Mouse (Mus musculus) intestine, embryonic 16.5 days (tissue): ENCODE measurements at regions not wholly inside any gene's neighbourhood (a gene's known extent, or its start where the extent isn't known, plus 50 kb on each side); places are given as distances from the start of the nearest gene placed in this dataset.

ENCODE experiments used
- ATAC-seq: fragments of 200-750 bp; cut with Nextera tagmentation; 2 replicates; pipeline ENCODE4 v1.8.0; 2017; ENCODE audit warnings: moderate TSS enrichment, moderate library complexity
- H3K27ac ChIP-seq: fragments of 300-500 bp; sonication (generic); 2 replicates; pipeline ENCODE4 v1.5.1; 2014; ENCODE audit warnings: mild to moderate bottlenecking, low read length
- H3K27me3 ChIP-seq: fragments of 300-500 bp; sonication (generic); replicated peaks from 2 replicates; pipeline ENCODE4 v1.6.1; 2014; ENCODE audit warnings: low read length, control low read depth, mixed read lengths; ENCODE audit not compliant: control insufficient read depth, insufficient read depth
- H3K36me3 ChIP-seq: fragments of 300-500 bp; sonication (generic); 2 replicates; pipeline ENCODE4 v1.6.1; 2014; ENCODE audit warnings: low read length, control low read depth; ENCODE audit not compliant: control insufficient read depth, insufficient read depth
- H3K4me1 ChIP-seq: fragments of 300-500 bp; sonication (generic); 2 replicates; pipeline ENCODE4 v1.6.1; 2014; ENCODE audit warnings: low read length, control low read depth, mixed read lengths; ENCODE audit not compliant: control insufficient read depth, insufficient read depth
- H3K4me2 ChIP-seq: fragments of 300-500 bp; sonication (generic); 2 replicates; pipeline ENCODE4 v1.6.1; 2014; ENCODE audit warnings: low read depth, low read length, control low read depth
- H3K4me3 ChIP-seq: fragments of 300-500 bp; sonication (generic); 2 replicates; pipeline ENCODE4 v1.5.1; 2014; ENCODE audit warnings: mild to moderate bottlenecking, low read length
- H3K9ac ChIP-seq: fragments of 300-500 bp; sonication (generic); 2 replicates; pipeline ENCODE4 v1.6.1; 2014; ENCODE audit warnings: low read depth, low read length
- H3K9me3 ChIP-seq: fragments of 300-500 bp; sonication (generic); 2 replicates; pipeline ENCODE4 v1.6.1; 2016; ENCODE audit warnings: low read length, control low read depth; ENCODE audit not compliant: control insufficient read depth
- WGBS: fragments of 180-500 bp; shearing (Covaris S2); extraction: QIAGEN DNeasy Blood & Tissue Kit; methylation state at CpG from one replicate; pipeline ENCODE4 v1.1.7; 2014; 5-methylcytosine and 5-hydroxymethylcytosine counted together

- Histone ChIP-seq H3K9ac (no peak overlapping the region), H3K27ac (no peak overlapping the region), H3K9me3 (no peaks in the 10 kb centered on the region), H3K4me3 (no peak overlapping the region), H3K4me2 (no peak overlapping the region), H3K27me3 (no peaks in the 10 kb centered on the region), H3K36me3 (no peaks in the 10 kb centered on the region), H3K4me1 (peaks cover 9% of the 10 kb centered on the region; the same call in 1 of the 2 replicates)
- ATAC-seq: no peak
- WGBS: 70% methylated on average over 6 of the region's 6 CpGs
Observed at GRCm38 (mm10) chr15:97170074-97170473, 76.8 kb upstream of the Pced1b start.

GRCm38 (mm10) chr15:97169381-97169780, 77.5 kb upstream of the Pced1b start:
- Histone ChIP-seq H3K27me3 (no peaks in the 10 kb centered on the region), H3K36me3 (no peaks in the 10 kb centered on the region), H3K4me2 (no peak overlapping the region), H3K4me3 (no peak overlapping the region), H3K27ac (no peak overlapping the region), H3K4me1 (peaks cover 5% of the 10 kb centered on the region; the same call in 1 of the 2 replicates), H3K9me3 (no peaks in the 10 kb centered on the region), H3K9ac (no peak overlapping the region)
- 84% methylated on average over 10 of the region's 10 CpGs for WGBS
- no peak for ATAC-seq

GRCm38 (mm10) chr15:97167116-97167515, 79.8 kb upstream of the Pced1b start:
- WGBS: 96% methylated on average over 7 of the region's 7 CpGs
- H3K9me3 ChIP-seq: no peaks in the 10 kb centered on the region
- no peaks in the 10 kb centered on the region for H3K36me3 ChIP-seq
- H3K4me1 ChIP-seq: no peaks in the 10 kb centered on the region
- no peaks in the 10 kb centered on the region for H3K27me3 ChIP-seq
- no peak overlapping the region for H3K4me2 ChIP-seq
- H3K9ac ChIP-seq: no peak overlapping the region
- ATAC-seq: no peak
- H3K27ac ChIP-seq: no peak overlapping the region
- no peak overlapping the region for H3K4me3 ChIP-seq

DNA sequence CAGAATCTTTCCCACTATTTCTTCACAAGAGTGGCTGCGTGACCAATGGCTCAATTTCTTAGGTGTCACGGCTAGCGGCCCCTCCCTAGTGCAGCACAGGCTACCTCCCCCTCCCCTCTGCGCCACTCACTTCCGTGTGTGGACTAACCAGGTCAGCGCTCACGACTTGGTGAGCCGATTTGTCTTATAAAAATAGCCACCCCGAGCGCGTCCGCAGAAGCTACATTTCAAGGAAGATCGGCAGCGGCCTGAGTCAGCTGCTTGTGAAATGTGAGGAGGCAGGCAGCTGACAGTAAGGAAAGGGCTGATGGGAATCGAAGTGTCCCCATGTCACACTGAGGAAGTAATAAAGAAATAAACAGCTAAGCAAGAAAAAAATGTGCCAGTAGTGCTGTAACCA, 82.3 kb upstream of the Pced1b start:
- H3K4me3 ChIP-seq: no peak overlapping the region
- ATAC-seq: no peak
- H3K27ac ChIP-seq: no peak overlapping the region
- no peaks in the 10 kb centered on the region for H3K27me3 ChIP-seq
- no peaks in the 10 kb centered on the region for H3K4me1 ChIP-seq
- no peaks in the 10 kb centered on the region for H3K36me3 ChIP-seq
- H3K9me3 ChIP-seq: no peaks in the 10 kb centered on the region
- no peak overlapping the region for H3K9ac ChIP-seq
- WGBS: 70% methylated on average over 15 of the region's 15 CpGs
- H3K4me2 ChIP-seq: no peak overlapping the region

GRCm38 (mm10) chr15:97163971-97164370, 82.9 kb upstream of the Pced1b start:
- H3K27ac ChIP-seq: no peak overlapping the region
- H3K36me3 ChIP-seq: no peaks in the 10 kb centered on the region

DNA sequence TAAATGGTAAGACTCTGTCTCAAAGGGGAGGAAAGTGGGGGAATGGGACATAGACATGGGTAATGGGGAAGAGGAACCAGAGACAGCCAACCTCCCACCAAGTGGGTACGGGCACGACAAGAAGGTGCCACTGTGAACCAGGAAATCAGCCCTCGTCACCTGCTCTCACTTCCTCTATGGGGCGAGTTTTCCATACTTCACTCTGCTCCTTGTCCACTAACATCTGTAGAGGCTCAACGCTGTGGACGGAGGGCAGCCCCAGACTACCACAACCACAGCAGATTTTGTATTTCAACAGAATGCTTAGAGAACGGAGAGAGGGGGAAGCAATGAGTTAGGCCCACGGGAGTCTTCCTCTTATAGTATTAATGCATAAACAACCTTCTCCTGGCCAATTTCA, 83.8 kb upstream of the Pced1b start:
- WGBS: 89% methylated on average over 8 of the region's 8 CpGs
- Histone ChIP-seq H3K9ac (no peak overlapping the region), H3K27me3 (no peaks in the 10 kb centered on the region), H3K9me3 (no peaks in the 10 kb centered on the region), H3K4me1 (no peaks in the 10 kb centered on the region), H3K4me2 (no peak overlapping the region), H3K27ac (no peak overlapping the region), H3K36me3 (no peaks in the 10 kb centered on the region), H3K4me3 (no peak overlapping the region)
- ATAC-seq: no peak

More at GRCm38 (mm10) chr15:97163971-97164370, 82.9 kb upstream of the Pced1b start:
- Histone ChIP-seq H3K27me3 (no peaks in the 10 kb centered on the region), H3K4me2 (no peak overlapping the region), H3K4me1 (no peaks in the 10 kb centered on the region), H3K4me3 (no peak overlapping the region), H3K9me3 (no peaks in the 10 kb centered on the region), H3K9ac (no peak overlapping the region)
- ATAC-seq: no peak
- WGBS: 72% methylated on average over 6 of the region's 6 CpGs

DNA sequence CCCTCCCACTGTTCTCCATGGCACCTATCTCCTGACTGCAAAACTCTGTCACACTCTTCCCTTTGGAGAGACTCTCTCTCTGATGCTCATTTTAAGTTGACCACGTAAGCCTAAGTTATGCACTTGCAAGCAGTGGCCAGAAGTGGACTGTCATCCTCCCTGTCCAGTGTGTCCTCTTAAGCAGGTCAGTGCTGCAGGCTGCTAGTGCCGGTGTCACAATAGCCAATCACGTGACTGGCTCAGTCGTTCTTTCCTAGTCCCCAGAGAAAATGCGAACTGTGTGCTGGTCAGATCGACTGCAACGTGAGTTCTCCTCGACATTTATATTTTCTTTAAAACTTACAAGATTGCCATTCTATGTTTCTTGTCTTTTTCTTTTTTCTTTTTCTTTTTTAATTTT, 84.6 kb upstream of the Pced1b start:
- no peaks in the 10 kb centered on the region for H3K4me1 ChIP-seq
- no peaks in the 10 kb centered on the region for H3K9me3 ChIP-seq
- H3K4me2 ChIP-seq: no peak overlapping the region
- H3K4me3 ChIP-seq: no peak overlapping the region
- no peak overlapping the region for H3K27ac ChIP-seq
- H3K27me3 ChIP-seq: no peaks in the 10 kb centered on the region
- no peak for ATAC-seq
- H3K9ac ChIP-seq: no peak overlapping the region
- 88% methylated on average over 8 of the region's 8 CpGs for WGBS
- no peaks in the 10 kb centered on the region for H3K36me3 ChIP-seq

- Histone ChIP-seq H3K36me3 (no peaks in the 10 kb centered on the region), H3K9me3 (no peaks in the 10 kb centered on the region), H3K4me2 (no peak overlapping the region), H3K27ac (no peak overlapping the region), H3K4me1 (no peaks in the 10 kb centered on the region), H3K9ac (no peak overlapping the region), H3K27me3 (no peaks in the 10 kb centered on the region), H3K4me3 (no peak overlapping the region)
- WGBS: 92% methylated on average over 5 of the region's 5 CpGs
- no peak for ATAC-seq
Observed at GRCm38 (mm10) chr15:97161530-97161929, 85.4 kb upstream of the Pced1b start.

DNA sequence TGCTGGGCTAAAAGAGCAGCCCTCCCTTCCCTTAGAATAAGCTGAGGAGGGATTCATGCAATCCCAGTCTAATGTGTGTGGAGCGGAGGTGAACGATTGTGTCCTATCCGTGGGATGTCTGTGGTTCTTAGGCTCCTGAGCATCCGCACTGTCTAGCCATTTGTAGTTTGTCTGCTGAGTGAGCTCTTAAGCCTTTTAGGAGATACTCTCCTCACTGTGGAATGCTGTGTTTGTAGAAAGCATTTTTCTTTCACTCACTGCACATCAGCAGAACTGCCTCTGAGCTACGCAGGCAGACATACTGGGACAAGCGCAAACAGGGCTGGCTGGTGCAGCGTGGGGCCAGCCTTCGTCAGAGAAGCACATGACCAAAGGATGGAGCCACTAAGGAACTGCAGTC, 94.6 kb upstream of the Pced1b start:
- H3K9me3 ChIP-seq: no peaks in the 10 kb centered on the region; the same call in 1 of the 2 replicates
- ATAC-seq: 0 out of 2 replicates have a peak, but pooled peaks have one; percentile 33
- 28% methylated on average over 8 of the region's 8 CpGs for WGBS
- no peak overlapping the region for H3K4me3 ChIP-seq
- peak overlapping the region; percentile 36; the same call in 1 of the 2 replicates for H3K27ac ChIP-seq
- H3K4me2 ChIP-seq: no peak overlapping the region
- no peaks in the 10 kb centered on the region for H3K27me3 ChIP-seq
- no peak overlapping the region for H3K9ac ChIP-seq
- no peaks in the 10 kb centered on the region for H3K36me3 ChIP-seq
- 0 out of 2 replicates have a peak, but pooled peaks cover 5% of the 10 kb centered on the region for H3K4me1 ChIP-seq

- Histone ChIP-seq H3K9me3 (no peaks in the 10 kb centered on the region; the same call in 1 of the 2 replicates), H3K9ac (no peak overlapping the region), H3K4me1 (0 out of 2 replicates have a peak, but pooled peaks cover 5% of the 10 kb centered on the region), H3K36me3 (no peaks in the 10 kb centered on the region), H3K27ac (no peak overlapping the region; the same call in 1 of the 2 replicates), H3K4me3 (no peak overlapping the region), H3K27me3 (no peaks in the 10 kb centered on the region), H3K4me2 (no peak overlapping the region)
- 76% methylated on average over 12 of the region's 12 CpGs for WGBS
- no peak for ATAC-seq
Observed at GRCm38 (mm10) chr15:97151793-97152192, 95.1 kb upstream of the Pced1b start.
